ENCODE assay signal across 11 mouse cellular contexts in genomic region chr11:76479729-76480128, GRCm38 (mm10).
DNase-seq lines count a peak whose midpoint lies in the region; ATAC-seq and TF ChIP-seq lines count a peak whose summit lies in the region.
"Had no signal": no experiment of that assay in that cellular context is flagged by ENCODE, and none has a peak within 500 bp of the region (broad histone marks: within the 10 kb centered on the region; RNA-seq: fewer than 3 reads in every experiment).

No protein-coding gene starts in this region.

- no peak overlapping the region for H3ac ChIP-seq in myocyte (ENCODE audit: control insufficient read depth, insufficient read length)

- peaks cover 39% of the 10 kb centered on the region for H3K4me1 ChIP-seq in heart, embryonic 15.5 days (replicated peaks)
- peaks cover 46% of the 10 kb centered on the region for H3K4me1 ChIP-seq in heart, embryonic 11.5 days (ENCODE audit: control insufficient read depth, insufficient read depth, low read length)
- peaks cover 36% of the 10 kb centered on the region for H3K4me1 ChIP-seq in forebrain, embryonic 10.5 days

- H3K4me2 ChIP-seq in heart, embryonic 15.5 days: no peak overlapping the region
- no peak overlapping the region for H3K4me2 ChIP-seq in heart, embryonic 11.5 days
- H3K4me2 ChIP-seq in myocyte (ENCODE audit: low read depth): peak overlapping the region; percentile 62

- DNase-seq in 3T3-L1 (ENCODE audit: low read depth, low spot score) (peak; percentile 72), adipocyte (ENCODE audit: low spot score) (peak; percentile 56)
- no peak for DNase-seq in cerebellum, adult 18-20 months
- no peak for DNase-seq in left cerebral cortex, adult 9 months (ENCODE audit: low spot score in 2 of 2)
- no peak for DNase-seq in forebrain, embryonic 10.5 days (ENCODE audit: extremely low spot score, low spot score)
- DNase-seq: cerebellum, adult 11-12 months; kidney, postnatal 4 days; right cerebral cortex, postnatal 25 days had no signal

- TF ChIP-seq POLR2A in myocyte (IDR thresholded peaks at IDR 0.05; ENCODE audit: insufficient read length, low read depth): no peak

- 85% methylated on average over 4 of the region's 4 CpGs for WGBS in heart, embryonic 15.5 days
- 78% methylated on average over 4 of the region's 4 CpGs for WGBS in heart, embryonic 11.5 days (ENCODE audit: insufficient replicate concordance)
- WGBS in forebrain, embryonic 10.5 days: 91% methylated on average over 4 of the region's 4 CpGs

- peaks cover 9% of the 10 kb centered on the region; the same call in 1 of the 2 replicates for H3K36me3 ChIP-seq in heart, embryonic 15.5 days
- H3K36me3 ChIP-seq in heart, embryonic 11.5 days (ENCODE audit: control insufficient read depth, insufficient read depth, low read length): 0 out of 2 replicates have a peak, but pooled peaks cover 8% of the 10 kb centered on the region
- peaks cover 43% of the 10 kb centered on the region for H3K36me3 ChIP-seq in myocyte (ENCODE audit: control insufficient read depth, insufficient read depth)
- peaks cover 28% of the 10 kb centered on the region for H3K36me3 ChIP-seq in forebrain, embryonic 10.5 days (replicated peaks)

- H3K79me2 ChIP-seq in myocyte (ENCODE audit: control insufficient read depth, insufficient read depth): peaks cover 54% of the 10 kb centered on the region

- H3K9ac ChIP-seq in heart, embryonic 15.5 days: no peak overlapping the region
- H3K9ac ChIP-seq in heart, embryonic 11.5 days (ENCODE audit: low read depth, low read length): no peak overlapping the region

- H3K4me3 ChIP-seq in heart, embryonic 15.5 days: no peak overlapping the region
- H3K4me3 ChIP-seq in heart, embryonic 11.5 days (ENCODE audit: low read depth, low read length): no peak overlapping the region
- no peak overlapping the region for H3K4me3 ChIP-seq in myocyte
- no peak overlapping the region for H3K4me3 ChIP-seq in forebrain, embryonic 10.5 days

- no peaks in the 10 kb centered on the region for H3K27me3 ChIP-seq in heart, embryonic 15.5 days
- no peaks in the 10 kb centered on the region for H3K27me3 ChIP-seq in heart, embryonic 11.5 days (ENCODE audit: control insufficient read depth, insufficient read depth, low read length)
- H3K27me3 ChIP-seq in myocyte (ENCODE audit: control insufficient read depth, insufficient read depth, insufficient read length): no peaks in the 10 kb centered on the region
- H3K27me3 ChIP-seq in forebrain, embryonic 10.5 days (ENCODE audit: poor library complexity, severe bottlenecking): 0 out of 2 replicates have a peak, but pooled peaks cover 4% of the 10 kb centered on the region

- no peak for ATAC-seq in heart, embryonic 15.5 days (replicated peaks; ENCODE audit: insufficient number of reproducible peaks, insufficient read depth, low FRiP score, low read depth)
- no peak for ATAC-seq in heart, embryonic 11.5 days (replicated peaks; ENCODE audit: insufficient number of reproducible peaks, low FRiP score, low TSS enrichment)

- no peaks in the 10 kb centered on the region for H3K9me3 ChIP-seq in heart, embryonic 15.5 days (replicated peaks)
- no peaks in the 10 kb centered on the region for H3K9me3 ChIP-seq in heart, embryonic 11.5 days (replicated peaks; ENCODE audit: control insufficient read depth, low read length)
- H3K9me3 ChIP-seq in forebrain, embryonic 10.5 days: no peaks in the 10 kb centered on the region

- peak overlapping the region; percentile 24; the same call in 1 of the 2 replicates for H3K27ac ChIP-seq in heart, embryonic 15.5 days
- H3K27ac ChIP-seq in heart, embryonic 11.5 days (ENCODE audit: low read depth, low read length): no peak overlapping the region
- no peak overlapping the region for H3K27ac ChIP-seq in forebrain, embryonic 10.5 days

TF ChIP-seq in myocyte, 11 proteins besides CTCF, POLR2A, EP300 and RAD21:
- peak; percentile 45 for TF ChIP-seq USF1 (IDR thresholded peaks at IDR 0.05; ENCODE audit: low read depth)
- no peak for TF ChIP-seq REST (IDR thresholded peaks at IDR 0.05; ENCODE audit: insufficient read depth, insufficient read length)
- no peak for TF ChIP-seq MYOD1 (IDR thresholded peaks at IDR 0.05; ENCODE audit: control insufficient read depth in 1 of 3, insufficient read length in 2 of 3, low read depth in 2 of 3)
- peak; percentile 48 for TF ChIP-seq CEBPB (IDR thresholded peaks at IDR 0.05; ENCODE audit: insufficient read depth, poor library complexity, severe bottlenecking)
- no peak for TF ChIP-seq SRF (IDR thresholded peaks at IDR 0.05; ENCODE audit: control insufficient read depth, insufficient read length, low read depth)
- TF ChIP-seq POLR2AphosphoS2 (IDR thresholded peaks at IDR 0.05; ENCODE audit: insufficient read length, low read depth): no peak
TF ChIP-seq in myocyte: peak in this region for 2.

Comparison
In these comparisons a context has a peak if more than half of its experiments do, and no peak if none do; other contexts are left out.
1. DNase-seq: peak in 3T3-L1 (single experiment) and adipocyte (single experiment); none in cerebellum, adult 18-20 months (0 of 2), left cerebral cortex, adult 9 months (0 of 2) and forebrain, embryonic 10.5 days (single experiment).